Mouse (Mus musculus) E14TG2a.4 (cell line): ENCODE results near the gene Tbccd1.

Experiments used
- CTCF ChIP-seq: conservative IDR thresholded peaks from 2 replicates; pipeline ENCODE4 v1.5.1; 2014; ENCODE audit warnings: low read length
- NANOG ChIP-seq: IDR thresholded peaks from 2 replicates; pipeline ENCODE4 v1.6.1; 2014; ENCODE audit warnings: borderline replicate concordance, low read length, mixed read lengths
- POU5F1 ChIP-seq: IDR thresholded peaks from 2 replicates; pipeline ENCODE4 v1.6.1; 2014; ENCODE audit warnings: low read length, borderline replicate concordance

GRCm38 (mm10) chr16:22832932-22833525, 24.4 kb downstream of the Tbccd1 start:
- no peak for TF ChIP-seq CTCF
- no peak for TF ChIP-seq NANOG
- TF ChIP-seq POU5F1, result no peak
